8 mouse cellular contexts compared by ENCODE assay signal in genomic region chr12:16731121-16731741, GRCm38 (mm10).
A peak's percentile ranks its signal among the peaks of the same experiment; 100 is the strongest.
DNase-seq lines count a peak whose midpoint lies in the region; TF ChIP-seq lines count a peak whose summit lies in the region.

No protein-coding gene starts in this region.

- no peaks in the 10 kb centered on the region for H3K9me3 ChIP-seq in heart, embryonic 10.5 days

- no peak for TF ChIP-seq CTCF in lung, adult 2 months (IDR thresholded peaks at IDR 0.05; ENCODE audit: insufficient read depth, low read length)

- no peak for TF ChIP-seq POLR2A in lung, adult 2 months (IDR thresholded peaks at IDR 0.05; ENCODE audit: borderline replicate concordance, extremely low read depth, low read depth, low read length)

- peaks cover 31% of the 10 kb centered on the region for H3K4me1 ChIP-seq in heart, embryonic 10.5 days
- peaks cover 4% of the 10 kb centered on the region for H3K4me1 ChIP-seq in lung, adult 2 months (ENCODE audit: control insufficient read depth, insufficient read depth, low read length)

- no peaks in the 10 kb centered on the region for H3K36me3 ChIP-seq in heart, embryonic 10.5 days

- H3K27ac ChIP-seq in heart, embryonic 10.5 days = peak overlapping the region; percentile 49; the same call in 1 of the 2 replicates

- WGBS in heart, embryonic 10.5 days = 57% methylated on average over 11 of the region's 11 CpGs
- WGBS in lung, adult 2 months = 50% methylated on average over 11 of the region's 11 CpGs

- peak; percentile 20 for DNase-seq in right cerebral cortex, adult 18-20 months
- no peak for DNase-seq in right cerebral cortex, postnatal 25 days
- DNase-seq in heart, embryonic 10.5 days (ENCODE audit: low spot score) = no peak
- DNase-seq in kidney, adult 8-10 months = peak; percentile 50 to 58
- peak; percentile 19 for DNase-seq in lung, adult 2 months
- DNase-seq in testis, postnatal 14 days (ENCODE audit: low spot score) = peak; percentile 60
- no peak for DNase-seq in spleen, postnatal 14 days (ENCODE audit: low spot score in 2 of 2)
- DNase-seq in spleen, adult 12 weeks (ENCODE audit: low spot score) = no peak

- no peak overlapping the region for H3K4me3 ChIP-seq in heart, embryonic 10.5 days
- no peak overlapping the region for H3K4me3 ChIP-seq in lung, adult 2 months (replicated peaks; ENCODE audit: extremely low read depth, low read depth, low read length)

- no peaks in the 10 kb centered on the region for H3K27me3 ChIP-seq in heart, embryonic 10.5 days (ENCODE audit: insufficient read depth, poor library complexity, severe bottlenecking)

Comparison
In these comparisons a context has a peak if more than half of its experiments do, and no peak if none do; other contexts are left out.
1. DNase-seq: peak in right cerebral cortex, adult 18-20 months (single experiment), kidney, adult 8-10 months (2 of 2), lung, adult 2 months (single experiment) and testis, postnatal 14 days (single experiment); none in right cerebral cortex, postnatal 25 days (single experiment), heart, embryonic 10.5 days (single experiment), spleen, postnatal 14 days (0 of 2) and spleen, adult 12 weeks (single experiment).